Mouse (Mus musculus) liver, embryonic 14.5 days (tissue): ENCODE data around the gene Ugt1a7c. TPM values are rescaled to one million over a fixed set of nuclear protein-coding genes. Genes with fewer than 3 reads are reported as not detected.

ENCODE experiments used
- ATAC-seq: fragments of 200-750 bp; cut with Nextera tagmentation; 2 replicates; pipeline ENCODE4 v1.8.0; 2017; ENCODE audit warnings: moderate number of reproducible peaks, mild to moderate bottlenecking, moderate library complexity; ENCODE audit not compliant: insufficient read depth
- DNase-seq, 3 experiments: peaks; one replicate each; pipeline ENCODE4 v3.0.0-alpha.2; 2012 to 2013; ENCODE audit warnings: low read depth in 3 of 3, low spot score in 3 of 3
- H3K27ac ChIP-seq: fragments of 300-500 bp; sonication (generic); 2 replicates; pipeline ENCODE4 v1.5.1; 2014; ENCODE audit warnings: moderate library complexity, mild to moderate bottlenecking, control low read depth, inconsistent platforms
- H3K27me3 ChIP-seq: fragments of 300-500 bp; sonication (generic); 2 replicates; pipeline ENCODE4 v1.6.1; 2014; ENCODE audit warnings: mild to moderate bottlenecking, low read length, moderate library complexity; ENCODE audit not compliant: control insufficient read depth, insufficient read depth
- H3K36me3 ChIP-seq: fragments of 300-500 bp; sonication (generic); replicated peaks from 2 replicates; pipeline ENCODE4 v1.6.1; 2014; ENCODE audit warnings: low read depth; ENCODE audit not compliant: control insufficient read depth, insufficient read depth
- H3K4me1 ChIP-seq, 2 experiments: fragments of 200-500 bp in 1 of 2; fragments of 300-500 bp in 1 of 2; sonication (generic) in 1 of 2; replicated peaks; 2 replicates each; pipeline ENCODE4 v1.6.1; 2012 to 2014; ENCODE audit warnings: antibody characterized with exemption in 1 of 2, inconsistent platforms in 1 of 2, low read length in 1 of 2; ENCODE audit not compliant: control insufficient read depth in 2 of 2, insufficient read depth in 2 of 2
- H3K4me2 ChIP-seq: fragments of 300-500 bp; sonication (generic); 2 replicates; pipeline ENCODE4 v1.6.1; 2014; ENCODE audit warnings: low read depth, mild to moderate bottlenecking, control low read depth, moderate library complexity
- H3K4me3 ChIP-seq, 2 experiments: fragments of 200-500 bp in 1 of 2; fragments of 300-500 bp in 1 of 2; sonication (generic) in 1 of 2; 2 replicates each; pipeline ENCODE4 v1.5.1; 2012 to 2014; ENCODE audit warnings: low read depth in 2 of 2, low read length in 2 of 2, mild to moderate bottlenecking in 2 of 2, control low read depth in 1 of 2, inconsistent platforms in 1 of 2, moderate library complexity in 1 of 2; ENCODE audit not compliant: insufficient read depth in 1 of 2
- H3K9ac ChIP-seq: fragments of 300-500 bp; sonication (generic); replicated peaks from 2 replicates; pipeline ENCODE4 v1.6.1; 2014; ENCODE audit warnings: mild to moderate bottlenecking, control low read depth, moderate library complexity
- H3K9me3 ChIP-seq: fragments of 300-500 bp; sonication (generic); 2 replicates; pipeline ENCODE4 v1.6.1; 2016; ENCODE audit warnings: low read length, mixed read lengths; ENCODE audit not compliant: control insufficient read depth
- CTCF ChIP-seq: IDR thresholded peaks from 2 replicates; pipeline ENCODE4 v1.5.1; 2016; ENCODE audit warnings: antibody characterized with exemption, low read depth, control low read depth
- EP300 ChIP-seq: IDR thresholded peaks from 2 replicates; pipeline ENCODE4 v1.6.1; 2016; ENCODE audit warnings: antibody characterized with exemption, low read depth
- WGBS: fragments of 180-500 bp; shearing (Covaris S2); extraction: QIAGEN DNeasy Blood & Tissue Kit; methylation state at CpG from one replicate; pipeline ENCODE4 v1.1.7; 2014; ENCODE audit not compliant: insufficient replicate concordance; 5-methylcytosine and 5-hydroxymethylcytosine counted together
- polyA plus RNA-seq, 2 experiments: library from polyadenylated mRNA; depleted of rRNA in 1 of 2; stranded (reverse) in 1 of 2; unstranded in 1 of 2; fragments of >200 nt; fragmentation: Nextera tagmentation in 1 of 2; extraction: Ambion mirVana in 1 of 2; gene quantifications; 2 replicates each; pipeline versions ENCODE4 v1.2.1 to v1.2.3; 2012 to 2014

Ugt1a7c gene
- polyA plus RNA-seq, 2 experiments = 1.1 to 1.8 TPM

DNA sequence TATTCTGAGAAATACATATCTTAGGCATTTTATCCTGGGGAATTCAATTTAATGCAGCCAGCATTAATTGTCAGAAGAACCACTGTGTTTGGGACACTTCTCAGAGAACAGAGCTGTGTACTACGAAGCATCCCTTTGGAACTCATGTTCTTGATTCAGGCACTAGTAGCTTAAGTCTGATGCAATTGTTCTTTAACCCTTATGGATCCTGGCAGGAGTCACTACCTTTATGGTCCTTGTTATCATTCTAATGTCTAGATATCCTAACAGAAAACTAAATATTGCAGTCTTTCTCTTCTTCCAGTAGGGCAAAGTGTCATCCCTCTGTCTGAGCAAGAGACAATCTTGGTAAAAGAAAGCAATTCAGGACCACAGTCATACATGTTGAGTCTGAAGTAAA is 118.2 kb downstream of the Ugt1a7c start:
- H3K4me3 ChIP-seq = no peak overlapping the region
- ATAC-seq (no peak), DNase-seq (peak in 1 of 3 experiments; percentile 6)
- H3K9ac ChIP-seq = no peak overlapping the region
- H3K27ac ChIP-seq = no peak overlapping the region
- H3K4me2 ChIP-seq = no peak overlapping the region
- H3K27me3 ChIP-seq = no peaks in the 10 kb centered on the region
- H3K4me1 ChIP-seq = peaks cover 5 to 6% of the 10 kb centered on the region in 2 experiments
- 51% methylated on average over 1 of the region's 1 CpGs for WGBS
- TF ChIP-seq CTCF (no peak), EP300 (no peak)
- H3K9me3 ChIP-seq = peaks cover 26% of the 10 kb centered on the region
- H3K36me3 ChIP-seq = no peaks in the 10 kb centered on the region

DNA sequence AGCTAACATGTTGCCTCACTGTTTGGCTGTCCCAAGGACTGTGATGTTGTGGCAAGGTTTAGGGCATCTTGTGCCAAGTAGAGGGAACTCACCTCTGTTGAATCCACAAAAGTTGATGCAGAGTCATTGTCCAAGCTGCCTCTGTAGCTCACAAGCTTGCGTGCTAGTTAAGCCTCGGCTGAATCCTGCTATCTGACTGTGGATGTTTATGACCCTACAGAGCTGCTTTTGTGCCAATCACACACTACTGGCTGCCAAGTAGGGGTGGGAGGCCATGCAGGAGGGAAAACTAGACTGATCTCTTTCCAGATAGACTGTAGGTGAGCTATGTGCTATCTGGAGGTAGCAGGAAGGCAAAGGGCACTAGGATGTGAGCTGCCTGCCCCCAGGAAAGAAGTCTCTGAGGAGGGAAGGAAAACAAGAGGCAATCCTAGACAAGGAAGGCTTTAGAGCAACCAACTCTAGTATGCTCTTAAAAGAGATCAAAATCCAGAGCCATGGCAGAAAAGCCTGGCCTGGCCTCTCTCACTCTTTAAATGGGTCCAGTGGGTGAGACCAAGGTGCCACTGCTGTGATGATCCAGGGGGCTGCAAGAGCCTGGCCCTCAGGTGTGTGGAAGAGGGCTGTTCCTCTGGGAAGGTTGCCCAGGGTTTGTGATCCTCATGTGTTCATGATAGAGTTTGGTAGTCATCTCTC is 119.1 kb downstream of the Ugt1a7c start:
- peak in 1 of 3 experiments; percentile 14 for DNase-seq
- WGBS = 59% methylated on average over 2 of the region's 2 CpGs
- no peaks in the 10 kb centered on the region for H3K36me3 ChIP-seq
- 0 out of 2 replicates have a peak, but pooled peaks have one; percentile 7 for ATAC-seq
- H3K27me3 ChIP-seq = no peaks in the 10 kb centered on the region
- no peak overlapping the region for H3K4me3 ChIP-seq
- H3K4me1 ChIP-seq = no peaks in the 10 kb centered on the region
- TF ChIP-seq CTCF (no peak), EP300 (no peak)
- no peak overlapping the region for H3K9ac ChIP-seq
- H3K4me2 ChIP-seq = no peak overlapping the region
- peaks cover 26% of the 10 kb centered on the region for H3K9me3 ChIP-seq
- no peak overlapping the region for H3K27ac ChIP-seq

DNA sequence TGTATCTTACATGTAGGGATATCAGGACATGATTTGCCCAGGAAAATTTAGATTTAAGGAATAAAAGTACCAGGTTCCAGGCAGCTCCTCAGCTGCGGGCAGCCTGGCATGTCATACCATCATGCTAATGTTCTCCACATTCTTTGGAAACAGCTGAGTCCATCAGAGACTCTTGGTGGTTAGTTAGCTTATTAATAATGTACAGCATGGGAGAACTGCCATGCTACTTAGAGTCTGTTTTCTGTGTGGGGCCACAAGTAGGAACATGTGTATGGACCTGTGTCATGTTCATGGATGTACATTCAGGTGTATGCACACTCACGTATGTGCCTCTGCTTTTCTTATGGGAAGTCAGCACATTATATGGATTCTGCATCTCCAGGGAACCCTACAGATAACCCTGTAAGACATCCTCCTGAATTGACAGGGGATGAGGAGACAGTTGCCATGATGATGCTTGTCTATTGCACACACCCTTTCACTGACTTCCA is 119.6 kb downstream of the Ugt1a7c start:
- Histone ChIP-seq H3K9me3 (peaks cover 26% of the 10 kb centered on the region), H3K4me1 (no peaks in the 10 kb centered on the region), H3K27ac (no peak overlapping the region), H3K36me3 (no peaks in the 10 kb centered on the region), H3K4me2 (no peak overlapping the region), H3K9ac (no peak overlapping the region), H3K27me3 (no peaks in the 10 kb centered on the region), H3K4me3 (no peak overlapping the region)
- no peak for ATAC-seq
- WGBS = 50% methylated on average over 2 of the region's 2 CpGs
- TF ChIP-seq EP300 (no peak), CTCF (no peak)
- no peak for DNase-seq

DNA sequence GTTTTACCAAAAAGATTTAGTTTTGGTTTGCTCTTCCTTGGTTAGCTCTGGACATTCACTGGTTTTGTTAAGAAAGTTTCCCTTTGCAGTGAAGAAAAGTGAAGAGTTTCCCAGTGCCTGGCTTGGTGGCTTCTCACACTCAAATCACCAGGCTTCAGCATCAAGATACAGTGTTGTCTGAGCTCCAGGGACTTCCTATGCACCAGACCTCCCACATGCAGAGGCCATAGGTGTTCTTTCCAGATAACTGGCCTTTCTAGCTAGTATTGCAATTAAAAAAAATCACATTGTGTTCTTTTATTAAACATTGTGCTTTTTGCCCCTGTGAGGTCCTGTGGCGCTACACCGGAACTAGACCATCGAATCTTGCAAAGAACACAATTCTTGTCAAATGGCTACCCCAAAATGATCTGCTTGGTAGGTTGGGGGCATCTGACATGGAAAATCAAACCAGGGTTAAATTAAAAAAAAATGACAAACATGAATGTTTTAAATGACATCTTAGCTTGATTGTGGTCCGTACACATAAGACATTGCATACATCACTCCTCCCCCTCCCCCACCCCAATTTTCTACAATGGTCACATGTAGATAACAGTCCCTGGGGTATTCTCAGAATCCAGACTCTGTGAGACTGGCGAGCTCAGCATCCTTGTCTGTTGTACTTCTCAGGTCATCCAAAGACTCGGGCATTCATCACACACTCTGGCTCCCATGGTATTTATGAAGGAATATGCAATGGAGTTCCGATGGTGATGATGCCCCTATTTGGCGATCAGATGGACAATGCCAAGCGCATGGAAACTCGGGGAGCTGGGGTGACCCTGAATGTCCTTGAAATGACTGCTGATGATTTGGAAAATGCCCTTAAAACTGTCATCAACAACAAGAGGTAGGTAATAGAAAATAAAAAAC is 120.9 kb downstream of the Ugt1a7c start:
- Histone ChIP-seq H3K9me3 (peaks cover 26% of the 10 kb centered on the region), H3K36me3 (no peaks in the 10 kb centered on the region)
- WGBS = 54% methylated on average over 10 of the region's 10 CpGs

DNA sequence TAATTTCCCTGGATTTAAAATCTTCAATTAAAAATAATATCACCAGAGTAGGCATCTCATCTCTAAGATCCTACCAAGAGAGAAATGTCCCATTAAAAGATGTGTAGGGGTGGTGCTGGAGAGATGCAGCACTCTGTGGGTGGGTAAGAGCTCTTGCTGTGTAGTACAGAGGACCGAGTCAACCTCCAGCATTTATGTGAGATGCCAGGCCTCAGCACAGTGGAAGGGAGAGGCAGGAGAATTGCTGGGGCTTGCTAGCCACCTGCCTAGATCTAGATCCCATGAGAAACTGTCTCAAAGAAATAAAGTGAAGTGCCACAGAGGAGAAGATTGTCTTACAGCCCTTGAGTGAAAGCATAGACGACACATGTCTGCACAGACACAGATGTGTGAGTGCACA is 121.7 kb downstream of the Ugt1a7c start:
- WGBS = 44% methylated on average over 2 of the region's 2 CpGs
- Histone ChIP-seq H3K4me2 (no peak overlapping the region), H3K4me1 (no peaks in the 10 kb centered on the region), H3K36me3 (no peaks in the 10 kb centered on the region), H3K27me3 (no peaks in the 10 kb centered on the region), H3K4me3 (no peak overlapping the region), H3K9ac (no peak overlapping the region), H3K9me3 (peaks cover 25% of the 10 kb centered on the region), H3K27ac (no peak overlapping the region)
- ATAC-seq = no peak
- no peak for DNase-seq
- TF ChIP-seq EP300 = no peak
- TF ChIP-seq CTCF = no peak

More for the DNA sequence above, 120.9 kb downstream of the Ugt1a7c start:
- H3K4me3 ChIP-seq = no peak overlapping the region
- TF ChIP-seq CTCF (no peak), EP300 (no peak)
- no peak overlapping the region for H3K4me2 ChIP-seq
- H3K4me1 ChIP-seq = no peaks in the 10 kb centered on the region
- H3K9ac ChIP-seq = no peak overlapping the region
- ATAC-seq = no peak
- DNase-seq = no peak
- no peaks in the 10 kb centered on the region for H3K27me3 ChIP-seq
- no peak overlapping the region for H3K27ac ChIP-seq
